Mouse (Mus musculus) lung, adult 2 months (tissue): Measurements from ENCODE around the gene Eme2.

Source experiments
- CTCF ChIP-seq: fragments of 200-500 bp; IDR thresholded peaks from 2 replicates; pipeline ENCODE4 v1.5.1; 2011; ENCODE audit warnings: mild to moderate bottlenecking, low read length, control low read depth; ENCODE audit not compliant: insufficient read depth
- POLR2A ChIP-seq: fragments of 200-500 bp; IDR thresholded peaks from 2 replicates; pipeline ENCODE4 v1.6.1; 2011; ENCODE audit warnings: low read depth, mild to moderate bottlenecking, control low read depth, low read length, borderline replicate concordance; ENCODE audit errors: extremely low read depth

GRCm38 (mm10) chr17:24907591-24907990, 12.7 kb upstream of the Eme2 start:
- TF ChIP-seq CTCF (no peak), POLR2A (no peak)
